Mouse (Mus musculus): ENCODE data around the gene Ppp1r16b. TPM values are rescaled to one million over a fixed set of nuclear protein-coding genes. Genes with fewer than 3 reads are reported as not detected.
A peak's percentile ranks its signal among the peaks of the same experiment; 100 is the strongest.

The Ppp1r16b gene
- 18.2 and 28.1 TPM in 2 replicates for polyA plus RNA-seq (2014; fragmentation: Nextera tagmentation; extraction: Ambion mirVana)

DNA sequence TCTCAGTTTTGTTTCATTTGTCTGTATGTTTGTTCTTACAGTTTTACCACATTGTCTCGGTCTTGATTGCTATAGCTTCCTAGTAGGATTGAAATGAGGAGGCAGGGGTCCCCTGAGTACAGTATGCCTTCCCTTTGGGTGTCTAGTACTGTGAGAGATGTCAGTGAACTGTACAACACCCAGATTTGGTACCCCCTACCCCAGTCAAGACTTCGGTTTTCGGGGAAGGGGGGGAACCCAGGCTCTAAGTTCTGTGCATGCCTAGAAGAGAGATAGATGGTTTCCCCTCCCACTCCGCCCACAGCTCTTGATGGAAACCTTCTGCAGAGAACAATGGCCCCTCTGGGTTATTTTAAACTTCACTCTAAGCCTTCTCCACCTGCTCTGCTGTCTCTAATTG, at the start of gene Ppp1r16b:
Gene Ppp1r16b, plus strand, starts transcription at position 301 of the 400 bp plus-strand sequence.
- H3K4me2 ChIP-seq (ENCODE audit: low read depth, low read length) = no peak within 1 kb of the TSS
- no peaks in the 10 kb centered on the region for H3K36me3 ChIP-seq (ENCODE audit: control insufficient read depth, insufficient read depth, low read length)
- H3K4me1 ChIP-seq (ENCODE audit: control insufficient read depth, insufficient read depth, low read length) = peaks cover 9% of the 10 kb centered on the region; the same call in 1 of the 2 replicates
- H3K9me3 ChIP-seq (ENCODE audit: control insufficient read depth, low read length) = no peaks in the 10 kb centered on the region
- H3K27me3 ChIP-seq (ENCODE audit: control insufficient read depth, insufficient read depth, low read length) = peaks cover 4% of the 10 kb centered on the region
- no peak for ATAC-seq (ENCODE audit: low read depth)
- WGBS = 77% methylated on average over 4 of the region's 4 CpGs
- no peak within 1 kb of the TSS for H3K4me3 ChIP-seq (ENCODE audit: low read depth, low read length)
- H3K27ac ChIP-seq (ENCODE audit: low read depth, low read length) = no peak within 1 kb of the TSS
- H3K9ac ChIP-seq (replicated peaks; ENCODE audit: low read depth, low read length) = no peak within 1 kb of the TSS

DNA sequence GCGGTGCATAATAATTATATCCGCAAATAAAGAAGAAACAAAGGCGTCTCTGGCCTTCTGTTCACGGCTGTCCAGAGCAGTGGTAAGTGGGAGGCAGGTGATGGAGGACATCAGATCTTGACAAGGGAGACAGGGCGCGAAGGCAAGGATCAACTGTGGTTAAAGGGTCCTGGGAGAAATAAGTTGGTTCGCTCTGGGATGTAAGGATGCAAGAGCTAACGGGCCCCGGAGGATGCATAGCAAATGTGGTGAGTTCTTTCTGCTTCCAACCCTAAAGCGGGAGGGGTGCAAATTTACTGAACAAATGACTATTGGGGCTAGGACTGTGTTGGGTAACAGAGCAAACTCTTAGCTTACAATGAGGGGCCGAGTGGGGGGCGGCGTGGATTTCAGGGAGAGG, 49.5 kb upstream of the Ppp1r16b start:
- H3K36me3 ChIP-seq (ENCODE audit: control insufficient read depth, insufficient read depth, low read length) = no peaks in the 10 kb centered on the region
- WGBS = 3% methylated on average over 13 of the region's 13 CpGs
- H3K4me3 ChIP-seq (ENCODE audit: low read depth, low read length) = peak overlapping the region; percentile 44
- H3K9me3 ChIP-seq (ENCODE audit: control insufficient read depth, low read length) = no peaks in the 10 kb centered on the region
- peak overlapping the region; percentile 61 for H3K27ac ChIP-seq (ENCODE audit: low read depth, low read length)
- no peak for ATAC-seq (ENCODE audit: low read depth)
- H3K9ac ChIP-seq (replicated peaks; ENCODE audit: low read depth, low read length) = peak overlapping the region; percentile 72
- peaks cover 22% of the 10 kb centered on the region for H3K27me3 ChIP-seq (ENCODE audit: control insufficient read depth, insufficient read depth, low read length)
- H3K4me2 ChIP-seq (ENCODE audit: low read depth, low read length) = peak overlapping the region; percentile 54
- no peaks in the 10 kb centered on the region for H3K4me1 ChIP-seq (ENCODE audit: control insufficient read depth, insufficient read depth, low read length)

- peak overlapping the region; percentile 72 for H3K9ac ChIP-seq (replicated peaks; ENCODE audit: low read depth, low read length)
- H3K9me3 ChIP-seq (ENCODE audit: control insufficient read depth, low read length) = no peaks in the 10 kb centered on the region
- peak overlapping the region; percentile 44 for H3K4me3 ChIP-seq (ENCODE audit: low read depth, low read length)
- peak overlapping the region; percentile 69 for H3K27ac ChIP-seq (ENCODE audit: low read depth, low read length)
- H3K27me3 ChIP-seq (ENCODE audit: control insufficient read depth, insufficient read depth, low read length) = peaks cover 16% of the 10 kb centered on the region
- 0% methylated on average over 12 of the region's 12 CpGs for WGBS
- peak overlapping the region; percentile 54 for H3K4me2 ChIP-seq (ENCODE audit: low read depth, low read length)
- peak; percentile 70 for ATAC-seq (ENCODE audit: low read depth)
- no peaks in the 10 kb centered on the region for H3K36me3 ChIP-seq (ENCODE audit: control insufficient read depth, insufficient read depth, low read length)
- no peaks in the 10 kb centered on the region for H3K4me1 ChIP-seq (ENCODE audit: control insufficient read depth, insufficient read depth, low read length)
Observed at GRCm38 (mm10) chr2:158616296-158616695, 48.9 kb upstream of the Ppp1r16b start.

DNA sequence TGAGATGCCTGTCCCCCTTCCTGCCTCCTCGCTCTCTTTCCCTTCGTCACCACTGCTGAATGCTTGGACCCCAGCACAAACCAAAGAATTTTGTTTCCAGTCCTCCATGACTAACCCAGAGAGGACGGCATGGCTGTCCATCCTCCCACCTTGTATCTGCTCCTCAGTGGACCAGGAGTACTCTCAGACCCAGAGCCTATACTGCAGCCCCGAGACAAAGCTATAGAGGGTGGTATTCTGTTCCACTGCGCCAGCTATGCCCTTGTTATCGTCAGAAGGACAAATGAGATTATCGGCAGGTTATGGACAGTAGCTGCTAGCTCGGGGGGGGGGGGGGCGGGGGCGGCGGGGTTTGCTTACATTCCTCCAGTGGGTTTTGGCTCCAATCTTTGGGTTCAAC, 48.4 kb upstream of the Ppp1r16b start:
- Histone ChIP-seq H3K4me1 (ENCODE audit: control insufficient read depth, insufficient read depth, low read length) (no peaks in the 10 kb centered on the region), H3K4me2 (ENCODE audit: low read depth, low read length) (peak overlapping the region; percentile 54), H3K27ac (ENCODE audit: low read depth, low read length) (peak overlapping the region; percentile 69), H3K36me3 (ENCODE audit: control insufficient read depth, insufficient read depth, low read length) (no peaks in the 10 kb centered on the region), H3K9me3 (ENCODE audit: control insufficient read depth, low read length) (no peaks in the 10 kb centered on the region), H3K4me3 (ENCODE audit: low read depth, low read length) (peak overlapping the region; percentile 16; the same call in 1 of the 2 replicates), H3K9ac (replicated peaks; ENCODE audit: low read depth, low read length) (0 out of 2 replicates have a peak overlapping the region, but pooled peaks have one; percentile 12), H3K27me3 (ENCODE audit: control insufficient read depth, insufficient read depth, low read length) (peaks cover 13% of the 10 kb centered on the region; the same call in 1 of the 2 replicates)
- WGBS = 3% methylated on average over 11 of the region's 11 CpGs
- peak; percentile 45; the same call in 1 of the 2 replicates for ATAC-seq (ENCODE audit: low read depth)

DNA sequence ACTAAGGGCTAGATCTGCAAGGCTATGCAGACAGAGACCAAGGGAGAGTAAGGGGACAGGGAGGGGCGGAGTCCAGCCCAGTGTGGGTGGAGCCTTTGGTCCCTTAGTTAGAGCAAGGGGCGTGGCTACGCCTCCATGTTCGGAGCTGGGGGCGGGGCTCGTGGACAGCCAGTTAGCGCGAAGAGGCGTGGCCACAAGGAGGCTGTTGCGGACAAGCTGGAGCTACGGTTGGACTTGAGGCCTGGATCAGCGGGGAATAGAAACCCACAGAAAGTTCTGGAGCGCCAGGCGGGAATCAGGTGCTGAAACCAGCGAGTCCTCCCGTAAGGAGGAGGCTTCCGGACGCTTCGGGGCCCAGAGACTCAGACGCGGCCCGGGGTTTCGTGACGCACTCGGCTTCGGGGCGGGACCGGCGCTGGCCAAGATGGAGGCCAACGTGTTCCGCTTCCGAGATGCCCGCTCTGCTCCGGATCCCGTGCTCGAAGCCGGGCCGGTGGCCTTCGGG, 40.4 kb upstream of the Ppp1r16b start, which contains the start of gene Actr5:
Gene Actr5, plus strand, starts transcription at position 171 of the 505 bp plus-strand sequence.
- Histone ChIP-seq H3K9me3 (ENCODE audit: control insufficient read depth, low read length) (no peaks in the 10 kb centered on the region), H3K4me2 (ENCODE audit: low read depth, low read length) (peak within 1 kb of the TSS; percentile 89), H3K4me1 (ENCODE audit: control insufficient read depth, insufficient read depth, low read length) (peaks cover 11% of the 10 kb centered on the region; the same call in 1 of the 2 replicates), H3K27ac (ENCODE audit: low read depth, low read length) (peak within 1 kb of the TSS; percentile 82), H3K9ac (replicated peaks; ENCODE audit: low read depth, low read length) (peak within 1 kb of the TSS; percentile 89), H3K36me3 (ENCODE audit: control insufficient read depth, insufficient read depth, low read length) (peaks cover 15% of the 10 kb centered on the region; the same call in 1 of the 2 replicates), H3K4me3 (ENCODE audit: low read depth, low read length) (peak within 1 kb of the TSS; percentile 90), H3K27me3 (ENCODE audit: control insufficient read depth, insufficient read depth, low read length) (peaks cover 3% of the 10 kb centered on the region; the same call in 1 of the 2 replicates)
- 0% methylated on average over 38 of the region's 39 CpGs for WGBS
- ATAC-seq (ENCODE audit: low read depth) = peak; percentile 95

- Histone ChIP-seq H3K27me3 (ENCODE audit: control insufficient read depth, insufficient read depth, low read length) (peaks cover 3% of the 10 kb centered on the region; the same call in 1 of the 2 replicates), H3K4me2 (ENCODE audit: low read depth, low read length) (peak overlapping the region; percentile 89), H3K9ac (replicated peaks; ENCODE audit: low read depth, low read length) (peak overlapping the region; percentile 89), H3K36me3 (ENCODE audit: control insufficient read depth, insufficient read depth, low read length) (peaks cover 15% of the 10 kb centered on the region; the same call in 1 of the 2 replicates), H3K27ac (ENCODE audit: low read depth, low read length) (peak overlapping the region; percentile 82), H3K4me3 (ENCODE audit: low read depth, low read length) (peak overlapping the region; percentile 90), H3K9me3 (ENCODE audit: control insufficient read depth, low read length) (no peaks in the 10 kb centered on the region), H3K4me1 (ENCODE audit: control insufficient read depth, insufficient read depth, low read length) (peaks cover 11% of the 10 kb centered on the region; the same call in 1 of the 2 replicates)
- ATAC-seq (ENCODE audit: low read depth) = peak; percentile 77
- under 1% methylated on average over 35 of the region's 44 CpGs for WGBS
Observed at GRCm38 (mm10) chr2:158625231-158625630, 40.0 kb upstream of the Ppp1r16b start.

GRCm38 (mm10) chr2:158625697-158626096, 39.5 kb upstream of the Ppp1r16b start:
- ATAC-seq (ENCODE audit: low read depth) = no peak
- Histone ChIP-seq H3K4me3 (ENCODE audit: low read depth, low read length) (peak overlapping the region; percentile 90), H3K4me2 (ENCODE audit: low read depth, low read length) (peak overlapping the region; percentile 89), H3K27me3 (ENCODE audit: control insufficient read depth, insufficient read depth, low read length) (peaks cover 3% of the 10 kb centered on the region; the same call in 1 of the 2 replicates), H3K36me3 (ENCODE audit: control insufficient read depth, insufficient read depth, low read length) (peaks cover 15% of the 10 kb centered on the region; the same call in 1 of the 2 replicates), H3K9me3 (ENCODE audit: control insufficient read depth, low read length) (no peaks in the 10 kb centered on the region), H3K9ac (replicated peaks; ENCODE audit: low read depth, low read length) (peak overlapping the region; percentile 89), H3K4me1 (ENCODE audit: control insufficient read depth, insufficient read depth, low read length) (peaks cover 11% of the 10 kb centered on the region; the same call in 1 of the 2 replicates), H3K27ac (ENCODE audit: low read depth, low read length) (no peak overlapping the region; the same call in 1 of the 2 replicates)
- 43% methylated on average over 8 of the region's 8 CpGs for WGBS

DNA sequence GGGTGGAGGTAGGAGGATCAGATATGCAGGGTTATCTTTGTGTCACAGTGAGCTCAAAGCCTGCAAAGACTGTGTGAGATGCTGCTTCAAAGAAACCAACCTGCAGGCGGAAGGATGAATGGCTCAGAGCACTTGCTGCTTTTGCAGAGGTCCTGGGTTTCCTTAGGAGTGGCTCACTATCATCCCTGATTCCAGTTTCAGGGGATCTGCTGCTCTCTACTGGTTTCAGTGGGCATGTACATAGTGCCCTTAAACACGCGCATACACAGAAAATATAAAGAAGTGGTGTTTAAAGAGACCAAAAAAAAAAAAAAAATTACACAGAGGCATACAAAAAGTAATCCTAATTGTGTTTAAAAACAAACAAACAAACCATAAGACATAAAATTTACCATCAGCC, 36.3 kb upstream of the Ppp1r16b start:
- H3K4me1 ChIP-seq (ENCODE audit: control insufficient read depth, insufficient read depth, low read length) = peaks cover 11% of the 10 kb centered on the region; the same call in 1 of the 2 replicates
- no peak overlapping the region for H3K27ac ChIP-seq (ENCODE audit: low read depth, low read length)
- H3K4me2 ChIP-seq (ENCODE audit: low read depth, low read length) = no peak overlapping the region
- peaks cover 36% of the 10 kb centered on the region; the same call in 1 of the 2 replicates for H3K36me3 ChIP-seq (ENCODE audit: control insufficient read depth, insufficient read depth, low read length)
- no peak overlapping the region for H3K9ac ChIP-seq (replicated peaks; ENCODE audit: low read depth, low read length)
- H3K27me3 ChIP-seq (ENCODE audit: control insufficient read depth, insufficient read depth, low read length) = peaks cover 3% of the 10 kb centered on the region; the same call in 1 of the 2 replicates
- no peak for ATAC-seq (ENCODE audit: low read depth)
- no peaks in the 10 kb centered on the region for H3K9me3 ChIP-seq (ENCODE audit: control insufficient read depth, low read length)
- WGBS = 78% methylated on average over 3 of the region's 3 CpGs
- no peak overlapping the region for H3K4me3 ChIP-seq (ENCODE audit: low read depth, low read length)

DNA sequence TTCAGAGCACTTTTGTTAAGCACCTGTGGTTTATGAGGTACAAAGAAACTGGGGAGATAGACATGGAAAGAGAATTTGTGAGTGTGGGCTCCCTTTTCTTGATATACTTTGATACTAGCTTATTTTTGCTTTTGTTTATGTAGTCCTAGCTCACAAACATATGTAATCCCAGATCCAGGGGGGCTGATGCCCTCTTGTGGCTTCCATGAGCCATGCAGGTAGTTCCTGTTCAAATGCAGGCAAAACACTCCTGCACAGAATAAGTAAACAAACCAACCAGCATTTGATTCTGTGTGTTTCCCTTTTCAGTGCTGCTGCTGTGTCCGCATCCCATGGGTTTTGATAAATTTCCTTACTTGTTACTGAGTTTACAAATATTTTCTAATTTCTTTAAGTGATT, 35.8 kb upstream of the Ppp1r16b start:
- no peak for ATAC-seq (ENCODE audit: low read depth)
- peaks cover 38% of the 10 kb centered on the region; the same call in 1 of the 2 replicates for H3K36me3 ChIP-seq (ENCODE audit: control insufficient read depth, insufficient read depth, low read length)
- no peak overlapping the region for H3K4me2 ChIP-seq (ENCODE audit: low read depth, low read length)
- peaks cover 11% of the 10 kb centered on the region; the same call in 1 of the 2 replicates for H3K4me1 ChIP-seq (ENCODE audit: control insufficient read depth, insufficient read depth, low read length)
- peaks cover 3% of the 10 kb centered on the region; the same call in 1 of the 2 replicates for H3K27me3 ChIP-seq (ENCODE audit: control insufficient read depth, insufficient read depth, low read length)
- WGBS = 85% methylated on average over 1 of the region's 1 CpGs
- H3K9me3 ChIP-seq (ENCODE audit: control insufficient read depth, low read length) = no peaks in the 10 kb centered on the region
- H3K27ac ChIP-seq (ENCODE audit: low read depth, low read length) = no peak overlapping the region
- no peak overlapping the region for H3K4me3 ChIP-seq (ENCODE audit: low read depth, low read length)
- H3K9ac ChIP-seq (replicated peaks; ENCODE audit: low read depth, low read length) = no peak overlapping the region

All from neural tube, embryonic 14.5 days (tissue).